Comparison of ENCODE assay signal across 10 mouse cellular contexts in the genomic region with DNA sequence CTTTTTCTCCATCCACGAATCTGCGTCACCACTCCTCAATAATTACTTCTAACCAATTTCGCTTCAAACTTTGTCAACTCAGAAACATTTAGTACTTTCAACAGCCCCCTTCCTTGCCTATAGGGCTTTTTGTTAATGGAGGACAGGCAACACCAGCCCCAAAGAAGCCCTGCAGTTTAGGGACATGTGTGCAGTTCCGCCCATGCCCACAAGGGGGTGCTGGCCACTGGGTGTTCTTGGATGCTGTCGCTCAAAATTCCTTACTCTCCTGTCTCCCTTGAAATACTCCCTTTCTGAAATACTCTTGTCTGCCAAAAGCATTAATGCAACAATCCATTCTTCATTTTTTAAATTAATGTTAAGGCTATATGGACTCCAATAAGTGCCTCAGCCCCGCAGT.
A peak's percentile ranks its signal among the peaks of the same experiment; 100 is the strongest.
DNase-seq lines count a peak whose midpoint lies in the region; ATAC-seq and TF ChIP-seq lines count a peak whose summit lies in the region.
"Had no signal": no experiment of that assay in that cellular context is flagged by ENCODE, and none has a peak within 500 bp of the region (broad histone marks: within the 10 kb centered on the region; RNA-seq: fewer than 3 reads in every experiment).

No protein-coding gene starts in this region.

- TF ChIP-seq EP300 in heart, postnatal 0 days (IDR thresholded peaks at IDR 0.05; ENCODE audit: low read depth) = no peak
- no peak for TF ChIP-seq EP300 in liver, postnatal 0 days (IDR thresholded peaks at IDR 0.05; ENCODE audit: low read depth)

- H3K4me1 ChIP-seq in heart, postnatal 0 days (ENCODE audit: control insufficient read depth, insufficient read depth) = no peaks in the 10 kb centered on the region
- no peaks in the 10 kb centered on the region for H3K4me1 ChIP-seq in liver, postnatal 0 days (ENCODE audit: insufficient read depth)
- H3K4me1 ChIP-seq: embryonic facial prominence, embryonic 12.5 days; limb, embryonic 15.5 days had no signal

- H3K27me3 ChIP-seq in heart, postnatal 0 days (ENCODE audit: control insufficient read depth, insufficient read depth, low read length) = no peaks in the 10 kb centered on the region
- no peaks in the 10 kb centered on the region for H3K27me3 ChIP-seq in liver, postnatal 0 days (ENCODE audit: insufficient read depth, low read length)
- H3K27me3 ChIP-seq: limb, embryonic 15.5 days had no signal

- H3K9ac ChIP-seq in heart, postnatal 0 days (replicated peaks; ENCODE audit: low read depth, low read length) = no peak overlapping the region
- no peak overlapping the region for H3K9ac ChIP-seq in liver, postnatal 0 days (replicated peaks)
- H3K9ac ChIP-seq: embryonic facial prominence, embryonic 12.5 days; limb, embryonic 15.5 days had no signal

- DNase-seq in frontal cortex, postnatal 14 days (ENCODE audit: low spot score in 2 of 2) = peak; percentile 27 to 47
- peak; percentile 64 for DNase-seq in urinary bladder, postnatal 14 days (ENCODE audit: low spot score)
- no peak for DNase-seq in urinary bladder, adult 2 months (ENCODE audit: low spot score)
- peak; percentile 49 for DNase-seq in cerebellum, adult 9-10 months
- DNase-seq in heart, postnatal 0 days (ENCODE audit: low spot score) = peak; percentile 34
- peak; percentile 76 for DNase-seq in liver, postnatal 0 days
- DNase-seq in spleen, adult 12 weeks (ENCODE audit: low spot score) = peak; percentile 27

- no peak overlapping the region for H3K4me2 ChIP-seq in heart, postnatal 0 days (ENCODE audit: low read depth, low read length)
- no peak overlapping the region for H3K4me2 ChIP-seq in liver, postnatal 0 days (ENCODE audit: low read depth, low read length)
- H3K4me2 ChIP-seq: embryonic facial prominence, embryonic 12.5 days; limb, embryonic 15.5 days had no signal

- 66% methylated on average over 6 of the region's 6 CpGs for WGBS in heart, postnatal 0 days
- WGBS in liver, postnatal 0 days (ENCODE audit: insufficient replicate concordance) = 71% methylated on average over 6 of the region's 6 CpGs

- H3K4me3 ChIP-seq in heart, postnatal 0 days (ENCODE audit: low read depth, low read length) = no peak overlapping the region
- H3K4me3 ChIP-seq in liver, postnatal 0 days (ENCODE audit: low read depth, low read length) = no peak overlapping the region
- H3K4me3 ChIP-seq: embryonic facial prominence, embryonic 12.5 days; limb, embryonic 15.5 days had no signal

- no peak overlapping the region for H3K27ac ChIP-seq in heart, postnatal 0 days (ENCODE audit: low read depth)
- H3K27ac ChIP-seq in liver, postnatal 0 days (ENCODE audit: low read depth) = no peak overlapping the region
- H3K27ac ChIP-seq: embryonic facial prominence, embryonic 12.5 days; limb, embryonic 15.5 days had no signal

- no peaks in the 10 kb centered on the region for H3K9me3 ChIP-seq in heart, postnatal 0 days (replicated peaks; ENCODE audit: control insufficient read depth, low read length)
- no peaks in the 10 kb centered on the region for H3K9me3 ChIP-seq in liver, postnatal 0 days (ENCODE audit: low read length)
- H3K9me3 ChIP-seq: embryonic facial prominence, embryonic 12.5 days; limb, embryonic 15.5 days had no signal

- H3K36me3 ChIP-seq in heart, postnatal 0 days (replicated peaks; ENCODE audit: control insufficient read depth, insufficient read depth, low read length) = no peaks in the 10 kb centered on the region
- no peaks in the 10 kb centered on the region for H3K36me3 ChIP-seq in liver, postnatal 0 days (replicated peaks; ENCODE audit: insufficient read depth, low read length)
- H3K36me3 ChIP-seq: embryonic facial prominence, embryonic 12.5 days; limb, embryonic 15.5 days had no signal

- ATAC-seq in frontal cortex, adult (ENCODE audit: low TSS enrichment) = no peak
- no peak for ATAC-seq in heart, postnatal 0 days (ENCODE audit: insufficient read depth, low read depth)
- no peak for ATAC-seq in liver, postnatal 0 days

- peak; percentile 80 for TF ChIP-seq CTCF in heart, postnatal 0 days (IDR thresholded peaks at IDR 0.05; ENCODE audit: low read depth)
- peak; percentile 91 for TF ChIP-seq CTCF in liver, postnatal 0 days (IDR thresholded peaks at IDR 0.05; ENCODE audit: low read depth)
